Mouse (Mus musculus): ENCODE measurements at regions not wholly inside any gene's neighbourhood (a gene's known extent, or its start where the extent isn't known, plus 50 kb on each side); places are given as distances from the start of the nearest gene placed in this dataset.

GRCm38 (mm10) chr10:126815730-126816129, 85.4 kb downstream of the Atp23 start:
- no peak for DNase-seq (ENCODE audit: low spot score)

GRCm38 (mm10) chr10:126814968-126815367, 86.2 kb downstream of the Atp23 start:
- no peak for DNase-seq (ENCODE audit: low spot score)

- DNase-seq (ENCODE audit: low spot score), result no peak
Observed at GRCm38 (mm10) chr10:126813051-126813593, 88.0 kb downstream of the Atp23 start.

- DNase-seq (ENCODE audit: low spot score), result no peak
Observed at GRCm38 (mm10) chr10:126812243-126812755, 88.9 kb downstream of the Atp23 start.

- DNase-seq (ENCODE audit: low spot score), result no peak
Observed at GRCm38 (mm10) chr10:126810346-126811095, 90.6 kb downstream of the Atp23 start.

GRCm38 (mm10) chr10:126809587-126809986, 91.6 kb downstream of the Atp23 start:
- no peak for DNase-seq (ENCODE audit: low spot score)

- no peak for DNase-seq (ENCODE audit: low spot score)
Observed at GRCm38 (mm10) chr10:126806881-126807280, 94.3 kb downstream of the Atp23 start.

- no peak for DNase-seq (ENCODE audit: low spot score)
Observed at GRCm38 (mm10) chr10:126802732-126803131, 98.4 kb downstream of the Atp23 start.

GRCm38 (mm10) chr10:126799393-126799792, 101.8 kb downstream of the Atp23 start:
- DNase-seq (ENCODE audit: low spot score), result no peak

- no peak for DNase-seq (ENCODE audit: low spot score)
Observed at GRCm38 (mm10) chr10:126793136-126793535, 108.0 kb downstream of the Atp23 start.

GRCm38 (mm10) chr10:126792371-126792835, 108.8 kb downstream of the Atp23 start:
- no peak for DNase-seq (ENCODE audit: low spot score)

- DNase-seq (ENCODE audit: low spot score), result no peak
Observed at GRCm38 (mm10) chr10:126788277-126788676, 112.9 kb downstream of the Atp23 start.

- DNase-seq (ENCODE audit: low spot score), result no peak
Observed at GRCm38 (mm10) chr10:126783161-126783560, 118.0 kb downstream of the Atp23 start.

- DNase-seq (ENCODE audit: low spot score), result no peak
Observed at GRCm38 (mm10) chr10:126776603-126777002, 124.6 kb downstream of the Atp23 start.

GRCm38 (mm10) chr10:126775946-126776345, 125.2 kb downstream of the Atp23 start:
- DNase-seq (ENCODE audit: low spot score), result no peak

GRCm38 (mm10) chr10:126770446-126771020, 130.6 kb downstream of the Atp23 start:
- no peak for DNase-seq (ENCODE audit: low spot score)

- no peak for DNase-seq (ENCODE audit: low spot score)
Observed at GRCm38 (mm10) chr10:126765648-126766047, 135.5 kb downstream of the Atp23 start.

- DNase-seq (ENCODE audit: low spot score), result no peak
Observed at GRCm38 (mm10) chr10:126764740-126765139, 136.4 kb downstream of the Atp23 start.

GRCm38 (mm10) chr10:126763976-126764375, 137.2 kb downstream of the Atp23 start:
- DNase-seq (ENCODE audit: low spot score), result no peak

GRCm38 (mm10) chr10:126758682-126759081, 142.5 kb downstream of the Atp23 start:
- DNase-seq (ENCODE audit: low spot score), result no peak

- no peak for DNase-seq (ENCODE audit: low spot score)
Observed at GRCm38 (mm10) chr10:126753201-126753600, 148.0 kb downstream of the Atp23 start.

- DNase-seq (ENCODE audit: low spot score), result no peak
Observed at GRCm38 (mm10) chr10:126752699-126753098, 148.5 kb downstream of the Atp23 start.

All from testis, postnatal 10 days (tissue).